Mouse (Mus musculus): ENCODE data around the gene Tbc1d22a. TPM values are rescaled to one million over a fixed set of nuclear protein-coding genes. Genes with fewer than 3 reads are reported as not detected.
"Not testable (repeated sequence)": the region's sequence is repeated elsewhere in the genome, so short reads cannot be mapped to it uniquely, and the experiment has no call there.

The Tbc1d22a gene
- polyA plus RNA-seq, 1 experiment from 2014 or later, result 11.9 TPM

- Histone ChIP-seq H3K4me3 (replicated peaks; ENCODE audit: low read depth, low read length) (no peak overlapping the region), H3K4me1 (ENCODE audit: control insufficient read depth, insufficient read depth, low read length) (0 out of 2 replicates have a peak, but pooled peaks cover 6% of the 10 kb centered on the region), H3K27me3 (ENCODE audit: control insufficient read depth, insufficient read depth, low read length) (no peaks in the 10 kb centered on the region), H3K9ac (replicated peaks; ENCODE audit: low read length) (no peak overlapping the region), H3K36me3 (ENCODE audit: control insufficient read depth, insufficient read depth, low read length) (no peaks in the 10 kb centered on the region), H3K9me3 (ENCODE audit: control insufficient read depth, low read length) (no peaks in the 10 kb centered on the region), H3K27ac (replicated peaks; ENCODE audit: low read depth, low read length) (no peak overlapping the region), H3K4me2 (ENCODE audit: low read length) (no peak overlapping the region)
- DNase-seq (no peak), ATAC-seq (ENCODE audit: low FRiP score, low TSS enrichment) (no peak)
- WGBS, result 64% methylated on average over 7 of the region's 7 CpGs
Observed at GRCm38 (mm10) chr15:86203942-86204561, 10.2 kb upstream of the Tbc1d22a start.

- DNase-seq, result no peak
- H3K9ac ChIP-seq (replicated peaks; ENCODE audit: low read length), result no peak overlapping the region
- no peak overlapping the region for H3K4me2 ChIP-seq (ENCODE audit: low read length)
- no peaks in the 10 kb centered on the region for H3K9me3 ChIP-seq (ENCODE audit: control insufficient read depth, low read length)
- H3K4me3 ChIP-seq (replicated peaks; ENCODE audit: low read depth, low read length), result no peak overlapping the region
- 0 out of 2 replicates have a peak, but pooled peaks cover 6% of the 10 kb centered on the region for H3K4me1 ChIP-seq (ENCODE audit: control insufficient read depth, insufficient read depth, low read length)
- no peak for ATAC-seq (ENCODE audit: low FRiP score, low TSS enrichment)
- WGBS, result 45% methylated on average over 2 of the region's 2 CpGs
- no peaks in the 10 kb centered on the region for H3K36me3 ChIP-seq (ENCODE audit: control insufficient read depth, insufficient read depth, low read length)
- H3K27me3 ChIP-seq (ENCODE audit: control insufficient read depth, insufficient read depth, low read length), result no peaks in the 10 kb centered on the region
- H3K27ac ChIP-seq (replicated peaks; ENCODE audit: low read depth, low read length), result no peak overlapping the region
Observed at GRCm38 (mm10) chr15:86205300-86205699, 9.0 kb upstream of the Tbc1d22a start.

- H3K9ac ChIP-seq (replicated peaks; ENCODE audit: low read length), result no peak overlapping the region
- 0 out of 2 replicates have a peak, but pooled peaks cover 6% of the 10 kb centered on the region for H3K4me1 ChIP-seq (ENCODE audit: control insufficient read depth, insufficient read depth, low read length)
- H3K4me2 ChIP-seq (ENCODE audit: low read length), result no peak overlapping the region
- no peak overlapping the region for H3K4me3 ChIP-seq (replicated peaks; ENCODE audit: low read depth, low read length)
- H3K9me3 ChIP-seq (ENCODE audit: control insufficient read depth, low read length), result no peaks in the 10 kb centered on the region
- no peak for ATAC-seq (ENCODE audit: low FRiP score, low TSS enrichment)
- H3K27ac ChIP-seq (replicated peaks; ENCODE audit: low read depth, low read length), result no peak overlapping the region
- WGBS, result 70% methylated on average over 4 of the region's 4 CpGs
- no peaks in the 10 kb centered on the region for H3K36me3 ChIP-seq (ENCODE audit: control insufficient read depth, insufficient read depth, low read length)
- no peaks in the 10 kb centered on the region for H3K27me3 ChIP-seq (ENCODE audit: control insufficient read depth, insufficient read depth, low read length)
- DNase-seq, result no peak
Observed at GRCm38 (mm10) chr15:86206385-86206784, 7.9 kb upstream of the Tbc1d22a start.

- H3K4me3 ChIP-seq (replicated peaks; ENCODE audit: low read depth, low read length); DNase-seq; ATAC-seq (ENCODE audit: low FRiP score, low TSS enrichment); H3K9me3 ChIP-seq (ENCODE audit: control insufficient read depth, low read length); H3K27me3 ChIP-seq (ENCODE audit: control insufficient read depth, insufficient read depth, low read length); H3K27ac ChIP-seq (replicated peaks; ENCODE audit: low read depth, low read length); H3K4me2 ChIP-seq (ENCODE audit: low read length); H3K36me3 ChIP-seq (ENCODE audit: control insufficient read depth, insufficient read depth, low read length); H3K9ac ChIP-seq (replicated peaks; ENCODE audit: low read length): not testable (repeated sequence)
- H3K4me1 ChIP-seq (ENCODE audit: control insufficient read depth, insufficient read depth, low read length), result peaks cover 18% of the 10 kb centered on the region
- WGBS, result 95% methylated on average over 5 of the region's 5 CpGs
Observed at GRCm38 (mm10) chr15:86212193-86212592, 2.1 kb upstream of the Tbc1d22a start.

- DNase-seq (no peak), ATAC-seq (ENCODE audit: low FRiP score, low TSS enrichment) (peak; percentile 72; the same call in 1 of the 2 replicates)
- Histone ChIP-seq H3K27ac (replicated peaks; ENCODE audit: low read depth, low read length) (peak overlapping the region; percentile 88), H3K4me3 (replicated peaks; ENCODE audit: low read depth, low read length) (peak overlapping the region; percentile 85), H3K9ac (replicated peaks; ENCODE audit: low read length) (peak overlapping the region; percentile 83), H3K4me2 (ENCODE audit: low read length) (peak overlapping the region; percentile 98), H3K9me3 (ENCODE audit: control insufficient read depth, low read length) (no peaks in the 10 kb centered on the region), H3K4me1 (ENCODE audit: control insufficient read depth, insufficient read depth, low read length) (peaks cover 18% of the 10 kb centered on the region), H3K27me3 (ENCODE audit: control insufficient read depth, insufficient read depth, low read length) (no peaks in the 10 kb centered on the region), H3K36me3 (ENCODE audit: control insufficient read depth, insufficient read depth, low read length) (no peaks in the 10 kb centered on the region)
- WGBS, result 16% methylated on average over 25 of the region's 25 CpGs
Observed at GRCm38 (mm10) chr15:86214549-86215201, 416 bp downstream of the Tbc1d22a start.

GRCm38 (mm10) chr15:86216641-86217040, 2.4 kb downstream of the Tbc1d22a start:
- not testable (repeated sequence) for H3K9ac ChIP-seq (replicated peaks; ENCODE audit: low read length); H3K36me3 ChIP-seq (ENCODE audit: control insufficient read depth, insufficient read depth, low read length); H3K27me3 ChIP-seq (ENCODE audit: control insufficient read depth, insufficient read depth, low read length); H3K4me2 ChIP-seq (ENCODE audit: low read length); ATAC-seq (ENCODE audit: low FRiP score, low TSS enrichment); H3K9me3 ChIP-seq (ENCODE audit: control insufficient read depth, low read length); DNase-seq; H3K4me3 ChIP-seq (replicated peaks; ENCODE audit: low read depth, low read length); H3K27ac ChIP-seq (replicated peaks; ENCODE audit: low read depth, low read length)
- H3K4me1 ChIP-seq (ENCODE audit: control insufficient read depth, insufficient read depth, low read length), result peaks cover 18% of the 10 kb centered on the region
- 91% methylated on average over 9 of the region's 9 CpGs for WGBS

GRCm38 (mm10) chr15:86219534-86220228, 5.4 kb downstream of the Tbc1d22a start:
- H3K4me2 ChIP-seq (ENCODE audit: low read length), result no peak overlapping the region
- ATAC-seq (ENCODE audit: low FRiP score, low TSS enrichment), result no peak
- no peak for DNase-seq

GRCm38 (mm10) chr15:86220229-86220630, 6.0 kb downstream of the Tbc1d22a start:
- Histone ChIP-seq H3K9me3 (ENCODE audit: control insufficient read depth, low read length) (no peaks in the 10 kb centered on the region), H3K4me3 (replicated peaks; ENCODE audit: low read depth, low read length) (no peak overlapping the region), H3K27me3 (ENCODE audit: control insufficient read depth, insufficient read depth, low read length) (no peaks in the 10 kb centered on the region), H3K36me3 (ENCODE audit: control insufficient read depth, insufficient read depth, low read length) (no peaks in the 10 kb centered on the region), H3K4me1 (ENCODE audit: control insufficient read depth, insufficient read depth, low read length) (peaks cover 3% of the 10 kb centered on the region; the same call in 1 of the 2 replicates), H3K9ac (replicated peaks; ENCODE audit: low read length) (no peak overlapping the region), H3K4me2 (ENCODE audit: low read length) (no peak overlapping the region), H3K27ac (replicated peaks; ENCODE audit: low read depth, low read length) (no peak overlapping the region)
- ATAC-seq (ENCODE audit: low FRiP score, low TSS enrichment) (no peak), DNase-seq (no peak)
- WGBS, result 88% methylated on average over 5 of the region's 5 CpGs

More at GRCm38 (mm10) chr15:86219534-86220228, 5.4 kb downstream of the Tbc1d22a start:
- H3K27me3 ChIP-seq (ENCODE audit: control insufficient read depth, insufficient read depth, low read length), result no peaks in the 10 kb centered on the region
- no peak overlapping the region for H3K4me3 ChIP-seq (replicated peaks; ENCODE audit: low read depth, low read length)
- no peak overlapping the region for H3K9ac ChIP-seq (replicated peaks; ENCODE audit: low read length)
- WGBS, result 85% methylated on average over 7 of the region's 7 CpGs
- H3K36me3 ChIP-seq (ENCODE audit: control insufficient read depth, insufficient read depth, low read length), result no peaks in the 10 kb centered on the region
- no peak overlapping the region for H3K27ac ChIP-seq (replicated peaks; ENCODE audit: low read depth, low read length)
- H3K9me3 ChIP-seq (ENCODE audit: control insufficient read depth, low read length), result no peaks in the 10 kb centered on the region
- peaks cover 8% of the 10 kb centered on the region for H3K4me1 ChIP-seq (ENCODE audit: control insufficient read depth, insufficient read depth, low read length)

All from midbrain, embryonic 14.5 days (tissue).